Mouse (Mus musculus): ENCODE data around the gene Lrrc66. TPM values are rescaled to one million over a fixed set of nuclear protein-coding genes. Genes with fewer than 3 reads are reported as not detected.

The Lrrc66 gene
- total and polyA plus RNA-seq, 3 experiments: 0.04 TPM; not detected in 2

DNA sequence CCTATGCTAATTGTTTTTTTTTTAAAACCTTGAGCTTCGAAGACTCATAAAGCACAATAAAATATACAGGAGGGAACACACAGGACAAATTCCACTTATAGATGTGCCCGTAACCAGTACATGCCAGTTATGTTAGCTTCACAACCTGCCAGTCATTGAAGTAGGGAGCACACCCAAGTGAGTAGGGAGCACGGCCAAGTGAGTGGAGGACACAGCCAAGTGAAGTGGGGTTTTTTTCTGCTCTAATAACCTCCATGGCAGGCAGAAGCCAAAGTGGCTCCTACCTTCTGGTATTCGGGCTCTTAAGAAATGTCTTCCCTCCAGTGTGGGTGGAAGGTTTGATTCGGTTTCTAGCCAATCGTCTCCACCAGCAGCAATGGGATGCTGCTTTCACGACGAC, 19.0 kb downstream of the Lrrc66 start:
- no peak for DNase-seq (ENCODE audit: extremely low read depth)
- Histone ChIP-seq H3K27ac (ENCODE audit: insufficient read depth, low read depth) (no peak overlapping the region), H3K9me3 (replicated peaks; ENCODE audit: low read length) (peaks cover 3% of the 10 kb centered on the region), H3K36me3 (replicated peaks in 1 of 2; ENCODE audit: control insufficient read depth in 1 of 2, insufficient read depth in 1 of 2, low read length in 1 of 2) (no peaks in the 10 kb centered on the region), H3K27me3 (replicated peaks) (no peaks in the 10 kb centered on the region), H3K4me3 (replicated peaks in 1 of 3; ENCODE audit: low read depth in 2 of 3, low read length in 2 of 3, poor library complexity in 1 of 3) (no peak overlapping the region), H3K4me1 (ENCODE audit: control insufficient read depth in 1 of 2, insufficient read depth in 2 of 2) (peaks cover 0 to 3% of the 10 kb centered on the region in 2 experiments; a peak in 1 of 4 replicates), H3K79me2 (replicated peaks; ENCODE audit: control insufficient read depth, extremely low read depth, insufficient read depth, poor library complexity, severe bottlenecking) (no peaks in the 10 kb centered on the region), H3K9ac (ENCODE audit: insufficient read depth, low read depth) (no peak overlapping the region), H3K4me2 (ENCODE audit: insufficient read depth, low read depth, poor library complexity, severe bottlenecking) (no peak overlapping the region)
- dilution Hi-C loops (cut with MboI; ENCODE audit: extremely low pct_ligation_motif_present, extremely low pct_unique_long_range_greater_than_20kb, low sequenced_read_pairs) (no loop called here), in situ Hi-C loops (cut with MboI; ENCODE audit: low pct_ligation_motif_present, low pct_unique_long_range_greater_than_20kb, low sequenced_read_pairs) (no loop called here)
- TF ChIP-seq POLR2A (IDR thresholded peaks at IDR 0.05; ENCODE audit: low read depth, low read length): no peak
- TF ChIP-seq SIN3A (IDR thresholded peaks at IDR 0.05; ENCODE audit: low read length): no peak
- no peak for TF ChIP-seq PAX5 (IDR thresholded peaks at IDR 0.05; ENCODE audit: low read length)
- TF ChIP-seq UBTF (IDR thresholded peaks at IDR 0.05; ENCODE audit: low read depth, low read length): no peak
- TF ChIP-seq ZC3H11A (IDR thresholded peaks at IDR 0.05; ENCODE audit: low read depth, low read length): no peak
- TF ChIP-seq HCFC1 (IDR thresholded peaks at IDR 0.05; ENCODE audit: low read depth, low read length): no peak
- no peak for TF ChIP-seq TCF12 (IDR thresholded peaks at IDR 0.05; ENCODE audit: low read depth, low read length)
- no peak for TF ChIP-seq USF1 (IDR thresholded peaks at IDR 0.05; ENCODE audit: low read depth, low read length)

DNA sequence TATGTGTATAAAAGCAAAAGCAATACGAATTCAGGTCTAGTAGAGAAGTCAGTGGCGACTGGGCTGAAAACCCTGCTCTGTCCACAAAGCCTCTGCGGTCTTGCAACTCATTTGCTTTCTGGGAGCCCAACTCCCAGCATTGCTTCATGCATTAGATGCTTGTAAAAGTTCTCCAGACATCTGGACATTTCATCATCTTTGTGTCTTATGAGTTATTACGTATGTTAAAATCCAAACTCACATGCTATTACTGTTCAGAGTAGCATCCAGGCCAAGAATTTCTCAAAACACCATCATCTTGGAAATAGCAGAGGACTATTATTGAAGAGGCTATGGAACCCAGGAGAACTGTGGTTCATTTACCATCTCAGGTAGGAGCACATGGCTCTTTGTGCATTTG, 21.3 kb downstream of the Lrrc66 start:
- H3K4me1 ChIP-seq (ENCODE audit: control insufficient read depth in 1 of 2, insufficient read depth in 2 of 2): peaks cover 0 to 3% of the 10 kb centered on the region in 2 experiments; a peak in 1 of 4 replicates
- no peak overlapping the region for H3K4me3 ChIP-seq (replicated peaks in 1 of 3; ENCODE audit: low read depth in 2 of 3, low read length in 2 of 3, poor library complexity in 1 of 3)
- no peaks in the 10 kb centered on the region for H3K27me3 ChIP-seq (replicated peaks)
- H3K9ac ChIP-seq (ENCODE audit: insufficient read depth, low read depth): no peak overlapping the region
- no peaks in the 10 kb centered on the region for H3K79me2 ChIP-seq (replicated peaks; ENCODE audit: control insufficient read depth, extremely low read depth, insufficient read depth, poor library complexity, severe bottlenecking)
- H3K4me2 ChIP-seq (ENCODE audit: insufficient read depth, low read depth, poor library complexity, severe bottlenecking): no peak overlapping the region
- TF ChIP-seq GABPA (IDR thresholded peaks at IDR 0.05; ENCODE audit: insufficient replicate concordance, low read depth, low read length) (no peak), CHD2 (IDR thresholded peaks at IDR 0.05; ENCODE audit: low read length) (no peak), ZKSCAN1 (IDR thresholded peaks at IDR 0.05; ENCODE audit: borderline replicate concordance, low read depth, low read length) (no peak), UBTF (IDR thresholded peaks at IDR 0.05; ENCODE audit: low read depth, low read length) (no peak), HCFC1 (IDR thresholded peaks at IDR 0.05; ENCODE audit: low read depth, low read length) (no peak), JUN (IDR thresholded peaks at IDR 0.05; ENCODE audit: insufficient read depth, low read depth, low read length) (no peak), TBP (conservative IDR thresholded peaks at IDR 0.05; ENCODE audit: low read depth, low read length) (no peak), EP300 (IDR thresholded peaks at IDR 0.05; ENCODE audit: low read length) (no peak), RCOR1 (conservative IDR thresholded peaks at IDR 0.05; ENCODE audit: low read depth, low read length) (no peak), USF1 (IDR thresholded peaks at IDR 0.05; ENCODE audit: low read depth, low read length) (no peak), NRF1 (IDR thresholded peaks at IDR 0.05; ENCODE audit: low read depth, low read length) (no peak), POLR2AphosphoS2 (IDR thresholded peaks at IDR 0.05; ENCODE audit: low read depth, low read length) (no peak)
- dilution Hi-C loops (cut with MboI; ENCODE audit: extremely low pct_ligation_motif_present, extremely low pct_unique_long_range_greater_than_20kb, low sequenced_read_pairs) (no loop called here), in situ Hi-C loops (cut with MboI; ENCODE audit: low pct_ligation_motif_present, low pct_unique_long_range_greater_than_20kb, low sequenced_read_pairs) (no loop called here)
- no peak overlapping the region for H3K27ac ChIP-seq (ENCODE audit: insufficient read depth, low read depth)
- H3K9me3 ChIP-seq (replicated peaks; ENCODE audit: low read length): peaks cover 3% of the 10 kb centered on the region
- no peak for DNase-seq (ENCODE audit: extremely low read depth)
- no peaks in the 10 kb centered on the region for H3K36me3 ChIP-seq (replicated peaks in 1 of 2; ENCODE audit: control insufficient read depth in 1 of 2, insufficient read depth in 1 of 2, low read length in 1 of 2)

Data from CH12.LX (cell line).